Mouse (Mus musculus) kidney, embryonic 15.5 days (tissue): ENCODE measurements around the gene Gm42742. TPM values are rescaled to one million over a fixed set of nuclear protein-coding genes. Genes with fewer than 3 reads are reported as not detected.
A peak's percentile ranks its signal among the peaks of the same experiment; 100 is the strongest.

Experiments
- ATAC-seq: fragments of 200-750 bp; cut with Nextera tagmentation; replicated peaks from 2 replicates; pipeline ENCODE4 v1.8.0; 2017; ENCODE audit warnings: moderate TSS enrichment; ENCODE audit not compliant: low FRiP score
- H3K27ac ChIP-seq: fragments of 300-500 bp; sonication (generic); 2 replicates; pipeline ENCODE4 v1.5.1; 2015; ENCODE audit warnings: mild to moderate bottlenecking, inconsistent platforms
- H3K27me3 ChIP-seq: fragments of 300-500 bp; sonication (generic); 2 replicates; pipeline ENCODE4 v1.6.1; 2015; ENCODE audit warnings: inconsistent platforms
- H3K36me3 ChIP-seq: fragments of 300-500 bp; sonication (generic); 2 replicates; pipeline ENCODE4 v1.6.1; 2015; ENCODE audit warnings: inconsistent platforms
- H3K4me1 ChIP-seq: fragments of 300-500 bp; sonication (generic); 2 replicates; pipeline ENCODE4 v1.6.1; 2015; ENCODE audit warnings: inconsistent platforms
- H3K4me2 ChIP-seq: fragments of 300-500 bp; sonication (generic); 2 replicates; pipeline ENCODE4 v1.6.1; 2015; ENCODE audit warnings: moderate library complexity, mild to moderate bottlenecking, inconsistent platforms
- H3K4me3 ChIP-seq: fragments of 300-500 bp; sonication (generic); replicated peaks from 2 replicates; pipeline ENCODE4 v1.5.1; 2015; ENCODE audit warnings: mild to moderate bottlenecking, inconsistent platforms
- H3K9ac ChIP-seq: fragments of 300-500 bp; sonication (generic); 2 replicates; pipeline ENCODE4 v1.6.1; 2015; ENCODE audit warnings: mild to moderate bottlenecking, inconsistent platforms
- H3K9me3 ChIP-seq: fragments of 300-500 bp; sonication (generic); replicated peaks from 2 replicates; pipeline ENCODE4 v1.6.1; 2016; ENCODE audit warnings: inconsistent platforms
- WGBS: fragments of 180-500 bp; shearing (Covaris S2); methylation state at CpG from one replicate; pipeline ENCODE4 v1.1.7; 2015; ENCODE audit warnings: mixed read lengths; 5-methylcytosine and 5-hydroxymethylcytosine counted together
- polyA plus RNA-seq: library from polyadenylated mRNA; unstranded; fragments of >200 nt; fragmentation: Nextera tagmentation; extraction: Ambion mirVana; gene quantifications from 2 replicates; pipeline ENCODE4 v1.2.1, GENCODE M21; 2015

Gm42742 gene
- polyA plus RNA-seq, 1 experiment from 2014 or later: 52.6 TPM

DNA sequence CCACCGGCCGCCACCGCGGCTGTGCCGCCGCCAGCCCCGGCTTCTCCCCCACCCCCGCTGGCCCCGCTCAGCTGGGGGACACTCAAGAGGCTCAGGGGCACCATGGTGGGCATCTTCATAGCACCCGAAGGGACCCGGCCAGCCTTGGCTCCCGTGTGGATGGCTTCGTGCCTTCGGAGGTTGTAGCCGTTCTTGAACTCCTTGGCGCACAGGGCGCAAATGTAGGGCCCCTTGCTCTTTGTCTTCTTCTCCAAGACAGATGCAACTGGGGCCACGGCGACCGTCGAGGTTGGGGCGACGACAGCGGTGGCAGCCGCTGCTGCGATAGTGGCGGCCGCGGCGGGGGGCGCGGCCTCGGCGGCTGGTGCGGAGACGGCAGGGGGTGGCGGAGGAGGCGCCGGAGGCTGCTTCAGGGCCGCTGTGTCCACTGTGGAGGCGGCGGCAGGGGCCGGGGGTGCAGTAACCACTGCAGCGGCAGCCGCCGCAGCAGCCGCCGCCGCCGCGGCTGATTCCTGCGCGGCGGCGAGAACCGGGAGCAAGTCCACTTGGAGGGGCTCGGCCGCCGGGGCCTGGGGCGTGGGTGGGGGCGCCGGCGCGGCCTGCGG, 4.8 kb upstream of the Gm42742 start:
- WGBS: under 1% methylated on average over 59 of the region's 65 CpGs
- Histone ChIP-seq H3K9me3 (no peaks in the 10 kb centered on the region), H3K27ac (peak overlapping the region; percentile 99), H3K9ac (peak overlapping the region; percentile 97), H3K36me3 (peaks cover 60% of the 10 kb centered on the region), H3K4me3 (peak overlapping the region; percentile 77), H3K4me1 (peaks cover 57% of the 10 kb centered on the region), H3K27me3 (no peaks in the 10 kb centered on the region), H3K4me2 (peak overlapping the region; percentile 92)
- no peak; the same call in 1 of the 2 replicates for ATAC-seq

GRCm38 (mm10) chr7:127024755-127025555, 4.1 kb upstream of the Gm42742 start:
- Histone ChIP-seq H3K9me3 (no peaks in the 10 kb centered on the region), H3K4me1 (peaks cover 64% of the 10 kb centered on the region), H3K27ac (peak overlapping the region; percentile 99), H3K4me3 (peak overlapping the region; percentile 77), H3K27me3 (no peaks in the 10 kb centered on the region), H3K36me3 (peaks cover 53% of the 10 kb centered on the region), H3K9ac (peak overlapping the region; percentile 97), H3K4me2 (peak overlapping the region; percentile 92)
- ATAC-seq: peak; percentile 20
- WGBS: under 1% methylated on average over 30 of the region's 30 CpGs

- H3K9ac ChIP-seq: peak overlapping the region; percentile 97
- H3K27me3 ChIP-seq: no peaks in the 10 kb centered on the region
- peaks cover 73% of the 10 kb centered on the region for H3K4me1 ChIP-seq
- H3K4me2 ChIP-seq: peak overlapping the region; percentile 92
- peaks cover 44% of the 10 kb centered on the region for H3K36me3 ChIP-seq
- ATAC-seq: no peak
- peak overlapping the region; percentile 77 for H3K4me3 ChIP-seq
- H3K27ac ChIP-seq: peak overlapping the region; percentile 99
- WGBS: 22% methylated on average over 19 of the region's 19 CpGs
- H3K9me3 ChIP-seq: no peaks in the 10 kb centered on the region
These were observed 3.2 kb upstream of the Gm42742 start for GRCm38 (mm10) chr7:127023896-127024690.

- 77% methylated on average over 13 of the region's 13 CpGs for WGBS
- peak overlapping the region; percentile 92 for H3K4me2 ChIP-seq
- H3K4me3 ChIP-seq: peak overlapping the region; percentile 77
- H3K27ac ChIP-seq: peak overlapping the region; percentile 99
- H3K4me1 ChIP-seq: peaks cover 75% of the 10 kb centered on the region
- H3K36me3 ChIP-seq: peaks cover 36% of the 10 kb centered on the region
- no peak for ATAC-seq
- no peaks in the 10 kb centered on the region for H3K9me3 ChIP-seq
- H3K27me3 ChIP-seq: no peaks in the 10 kb centered on the region
- H3K9ac ChIP-seq: peak overlapping the region; percentile 97
These were observed 2.4 kb upstream of the Gm42742 start for GRCm38 (mm10) chr7:127023272-127023691.

GRCm38 (mm10) chr7:127022528-127023271, 1.8 kb upstream of the Gm42742 start:
- Histone ChIP-seq H3K4me3 (peak overlapping the region; percentile 77; the same call in 1 of the 2 replicates), H3K9me3 (no peaks in the 10 kb centered on the region), H3K27ac (peak overlapping the region; percentile 99), H3K4me2 (peak overlapping the region; percentile 92), H3K9ac (peak overlapping the region; percentile 97; the same call in 1 of the 2 replicates), H3K36me3 (peaks cover 32% of the 10 kb centered on the region), H3K4me1 (peaks cover 75% of the 10 kb centered on the region), H3K27me3 (no peaks in the 10 kb centered on the region)
- 77% methylated on average over 7 of the region's 7 CpGs for WGBS
- ATAC-seq: no peak

GRCm38 (mm10) chr7:127021563-127022527, 948 bp upstream of the Gm42742 start:
- Histone ChIP-seq H3K9me3 (no peaks in the 10 kb centered on the region), H3K4me3 (peak overlapping the region; percentile 54), H3K4me2 (peak overlapping the region; percentile 92), H3K27ac (peak overlapping the region; percentile 99), H3K36me3 (peaks cover 32% of the 10 kb centered on the region), H3K9ac (peak overlapping the region; percentile 62), H3K27me3 (no peaks in the 10 kb centered on the region), H3K4me1 (peaks cover 75% of the 10 kb centered on the region)
- no peak for ATAC-seq
- 49% methylated on average over 5 of the region's 5 CpGs for WGBS

- H3K27me3 ChIP-seq: no peaks in the 10 kb centered on the region
- peak overlapping the region; percentile 92 for H3K4me2 ChIP-seq
- peaks cover 82% of the 10 kb centered on the region for H3K4me1 ChIP-seq
- H3K4me3 ChIP-seq: peak overlapping the region; percentile 54
- no peaks in the 10 kb centered on the region for H3K9me3 ChIP-seq
- WGBS: 45% methylated on average over 5 of the region's 5 CpGs
- peak overlapping the region; percentile 99 for H3K27ac ChIP-seq
- H3K36me3 ChIP-seq: peaks cover 36% of the 10 kb centered on the region
- no peak for ATAC-seq
- peak overlapping the region; percentile 62 for H3K9ac ChIP-seq
These were observed 406 bp downstream of the Gm42742 start for GRCm38 (mm10) chr7:127020491-127020890.

DNA sequence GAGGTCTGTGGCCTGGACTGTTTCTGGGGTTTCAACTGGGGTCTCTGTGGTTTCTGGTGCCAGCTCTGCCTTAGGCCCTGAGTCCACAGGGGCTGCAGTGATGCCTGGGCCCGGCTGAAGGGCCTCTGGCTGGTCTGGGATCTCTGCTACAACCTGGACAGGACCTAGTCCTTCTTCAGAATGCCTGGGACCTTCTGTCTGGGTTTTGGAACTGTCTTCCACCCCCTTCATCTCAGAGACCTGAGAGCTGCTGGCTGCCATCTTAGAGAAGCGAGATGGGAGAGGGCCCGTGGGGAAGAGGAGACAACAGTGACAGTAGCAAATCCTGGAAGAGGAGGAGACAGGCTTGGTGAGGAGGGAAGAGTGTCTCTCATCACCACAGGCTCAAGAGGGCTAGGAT, 866 bp downstream of the Gm42742 start:
- ATAC-seq: no peak
- peak overlapping the region; percentile 92 for H3K4me2 ChIP-seq
- peak overlapping the region; percentile 99 for H3K27ac ChIP-seq
- H3K9ac ChIP-seq: peak overlapping the region; percentile 21
- peaks cover 87% of the 10 kb centered on the region for H3K4me1 ChIP-seq
- H3K27me3 ChIP-seq: no peaks in the 10 kb centered on the region
- 64% methylated on average over 3 of the region's 3 CpGs for WGBS
- H3K4me3 ChIP-seq: peak overlapping the region; percentile 54
- peaks cover 41% of the 10 kb centered on the region for H3K36me3 ChIP-seq
- H3K9me3 ChIP-seq: no peaks in the 10 kb centered on the region

GRCm38 (mm10) chr7:127019306-127019960, 1.5 kb downstream of the Gm42742 start:
- 76% methylated on average over 14 of the region's 14 CpGs for WGBS
- 0 out of 2 replicates have a peak overlapping the region, but pooled peaks have one; percentile 96 for H3K27ac ChIP-seq
- peaks cover 40% of the 10 kb centered on the region for H3K36me3 ChIP-seq
- H3K4me1 ChIP-seq: peaks cover 88% of the 10 kb centered on the region
- peak overlapping the region; percentile 43; the same call in 1 of the 2 replicates for H3K9ac ChIP-seq
- ATAC-seq: no peak
- H3K27me3 ChIP-seq: no peaks in the 10 kb centered on the region
- peak overlapping the region; percentile 54; the same call in 1 of the 2 replicates for H3K4me3 ChIP-seq
- H3K9me3 ChIP-seq: no peaks in the 10 kb centered on the region
- H3K4me2 ChIP-seq: peak overlapping the region; percentile 92
